Mouse (Mus musculus) kidney, adult 2 months (tissue): ENCODE measurements at regions not wholly inside any gene's neighbourhood (a gene's known extent, or its start where the extent isn't known, plus 50 kb on each side); places are given as distances from the start of the nearest gene placed in this dataset.

Experiments
- DNase-seq: peaks from one replicate; pipeline ENCODE4 v3.0.0; 2021
- H3K27ac ChIP-seq: fragments of 200-500 bp; 2 replicates; pipeline ENCODE4 v1.5.1; 2012; ENCODE audit warnings: low read depth, low read length, control low read depth, inconsistent platforms; ENCODE audit not compliant: insufficient read depth
- H3K27me3 ChIP-seq: fragments of 200-500 bp; replicated peaks from 2 replicates; pipeline ENCODE4 v1.6.1; 2012; ENCODE audit warnings: mild to moderate bottlenecking, moderate library complexity, low read length, inconsistent platforms; ENCODE audit not compliant: control insufficient read depth, insufficient read depth
- H3K36me3 ChIP-seq: fragments of 200-500 bp; 2 replicates; pipeline ENCODE4 v1.6.1; 2012; ENCODE audit warnings: mild to moderate bottlenecking, moderate library complexity, low read length, inconsistent platforms; ENCODE audit not compliant: control insufficient read depth, insufficient read depth
- H3K4me1 ChIP-seq: fragments of 200-500 bp; 2 replicates; pipeline ENCODE4 v1.6.1; 2011; ENCODE audit warnings: low read length; ENCODE audit not compliant: control insufficient read depth, insufficient read depth
- H3K4me3 ChIP-seq: fragments of 200-500 bp; 2 replicates; pipeline ENCODE4 v1.5.1; 2011; ENCODE audit warnings: mild to moderate bottlenecking, low read depth, low read length, control low read depth; ENCODE audit not compliant: insufficient read depth
- CTCF ChIP-seq: fragments of 200-500 bp; conservative IDR thresholded peaks from 2 replicates; pipeline ENCODE4 v1.5.1; 2011; ENCODE audit warnings: low read depth, mild to moderate bottlenecking, control low read depth, low read length, moderate library complexity, mixed read lengths; ENCODE audit not compliant: insufficient read depth, insufficient read length
- POLR2A ChIP-seq: fragments of 200-500 bp; IDR thresholded peaks from one replicate; pipeline ENCODE4 v1.6.1; 2011; ENCODE audit warnings: low read depth, low read length, control low read depth
- WGBS: fragments of 180-500 bp; shearing (Covaris S2); methylation state at CpG from one replicate; pipeline ENCODE4 v1.1.7; 2018; 5-methylcytosine and 5-hydroxymethylcytosine counted together

GRCm38 (mm10) chr14:62035416-62035815, 257.0 kb upstream of the Rnaseh2b start:
- WGBS, result 94% methylated on average over 3 of the region's 3 CpGs
- TF ChIP-seq POLR2A, result no peak
- no peak for TF ChIP-seq CTCF

GRCm38 (mm10) chr14:62037514-62037913, 254.9 kb upstream of the Rnaseh2b start:
- WGBS, result 93% methylated on average over 1 of the region's 1 CpGs
- no peaks in the 10 kb centered on the region for H3K27me3 ChIP-seq
- no peak for DNase-seq
- no peak overlapping the region for H3K4me3 ChIP-seq
- H3K36me3 ChIP-seq, result no peaks in the 10 kb centered on the region
- TF ChIP-seq POLR2A (no peak), CTCF (no peak)
- no peak overlapping the region for H3K27ac ChIP-seq
- peaks cover 3% of the 10 kb centered on the region; the same call in 1 of the 2 replicates for H3K4me1 ChIP-seq

More at GRCm38 (mm10) chr14:62035416-62035815, 257.0 kb upstream of the Rnaseh2b start:
- DNase-seq, result no peak
- Histone ChIP-seq H3K36me3 (no peaks in the 10 kb centered on the region), H3K4me3 (no peak overlapping the region), H3K27me3 (no peaks in the 10 kb centered on the region), H3K4me1 (no peaks in the 10 kb centered on the region), H3K27ac (no peak overlapping the region)

GRCm38 (mm10) chr14:62037917-62038316, 254.5 kb upstream of the Rnaseh2b start:
- no peak for DNase-seq
- H3K4me1 ChIP-seq, result peaks cover 3% of the 10 kb centered on the region; the same call in 1 of the 2 replicates
- H3K27me3 ChIP-seq, result no peaks in the 10 kb centered on the region
- H3K36me3 ChIP-seq, result no peaks in the 10 kb centered on the region
- no peak overlapping the region for H3K27ac ChIP-seq
- TF ChIP-seq POLR2A (no peak), CTCF (no peak)
- H3K4me3 ChIP-seq, result no peak overlapping the region
- WGBS, result 96% methylated on average over 5 of the region's 5 CpGs

GRCm38 (mm10) chr14:62042305-62043116, 249.9 kb upstream of the Rnaseh2b start:
- no peaks in the 10 kb centered on the region for H3K36me3 ChIP-seq
- WGBS, result 49% methylated on average over 11 of the region's 11 CpGs
- TF ChIP-seq CTCF, result peak; percentile 68
- no peak for TF ChIP-seq POLR2A
- no peak overlapping the region for H3K4me3 ChIP-seq
- peaks cover 3% of the 10 kb centered on the region; the same call in 1 of the 2 replicates for H3K4me1 ChIP-seq
- H3K27ac ChIP-seq, result no peak overlapping the region
- H3K27me3 ChIP-seq, result no peaks in the 10 kb centered on the region
- DNase-seq, result peak; percentile 77

- 83% methylated on average over 4 of the region's 4 CpGs for WGBS
- no peak overlapping the region for H3K27ac ChIP-seq
- H3K27me3 ChIP-seq, result no peaks in the 10 kb centered on the region
- H3K4me1 ChIP-seq, result peaks cover 3% of the 10 kb centered on the region; the same call in 1 of the 2 replicates
- DNase-seq, result no peak
- TF ChIP-seq POLR2A (no peak), CTCF (no peak)
- no peak overlapping the region for H3K4me3 ChIP-seq
- no peaks in the 10 kb centered on the region for H3K36me3 ChIP-seq
Observed at GRCm38 (mm10) chr14:62043117-62043422, 249.3 kb upstream of the Rnaseh2b start.

- no peaks in the 10 kb centered on the region for H3K27me3 ChIP-seq
- no peaks in the 10 kb centered on the region for H3K4me1 ChIP-seq
- H3K36me3 ChIP-seq, result no peaks in the 10 kb centered on the region
- no peak for DNase-seq
- TF ChIP-seq POLR2A (no peak), CTCF (no peak)
- 92% methylated on average over 6 of the region's 6 CpGs for WGBS
- no peak overlapping the region for H3K27ac ChIP-seq
- H3K4me3 ChIP-seq, result no peak overlapping the region
Observed at GRCm38 (mm10) chr14:62050941-62051340, 241.4 kb upstream of the Rnaseh2b start.

- TF ChIP-seq POLR2A, result no peak
- no peak for TF ChIP-seq CTCF
- Histone ChIP-seq H3K27me3 (no peaks in the 10 kb centered on the region), H3K27ac (no peak overlapping the region), H3K4me3 (no peak overlapping the region), H3K4me1 (no peaks in the 10 kb centered on the region), H3K36me3 (no peaks in the 10 kb centered on the region)
- no peak for DNase-seq
- 39% methylated on average over 1 of the region's 1 CpGs for WGBS
Observed at GRCm38 (mm10) chr14:62051923-62052322, 240.5 kb upstream of the Rnaseh2b start.
